Mouse (Mus musculus): Measurements from ENCODE around the gene Rhbdl3.

GRCm38 (mm10) chr11:80308537-80308936 is 7.8 kb downstream of the Rhbdl3 start:
- no peak for TF ChIP-seq NELFE (IDR thresholded peaks at IDR 0.05; ENCODE audit: low read depth, low read length)
- TF ChIP-seq MAX (IDR thresholded peaks at IDR 0.05; ENCODE audit: low read length), result no peak
- no peak for TF ChIP-seq CTCF (conservative IDR thresholded peaks at IDR 0.05 in 1 of 2, IDR thresholded peaks at IDR 0.05 in 1 of 2; ENCODE audit: low read depth in 2 of 2, low read length in 2 of 2)
- TF ChIP-seq ZKSCAN1 (IDR thresholded peaks at IDR 0.05; ENCODE audit: borderline replicate concordance, low read depth, low read length), result no peak
- no peak for TF ChIP-seq RAD21 (IDR thresholded peaks at IDR 0.05; ENCODE audit: low read depth, low read length)
- TF ChIP-seq ZMIZ1 (IDR thresholded peaks at IDR 0.05; ENCODE audit: low read depth, low read length), result no peak

Data from CH12.LX (cell line).